Mouse (Mus musculus): ENCODE results near the gene Klf3. TPM values are rescaled to one million over a fixed set of nuclear protein-coding genes. Genes with fewer than 3 reads are reported as not detected.

Klf3 gene
- total RNA-seq, 2 experiments from 2014 or later: 28.4 to 35.8 TPM

DNA sequence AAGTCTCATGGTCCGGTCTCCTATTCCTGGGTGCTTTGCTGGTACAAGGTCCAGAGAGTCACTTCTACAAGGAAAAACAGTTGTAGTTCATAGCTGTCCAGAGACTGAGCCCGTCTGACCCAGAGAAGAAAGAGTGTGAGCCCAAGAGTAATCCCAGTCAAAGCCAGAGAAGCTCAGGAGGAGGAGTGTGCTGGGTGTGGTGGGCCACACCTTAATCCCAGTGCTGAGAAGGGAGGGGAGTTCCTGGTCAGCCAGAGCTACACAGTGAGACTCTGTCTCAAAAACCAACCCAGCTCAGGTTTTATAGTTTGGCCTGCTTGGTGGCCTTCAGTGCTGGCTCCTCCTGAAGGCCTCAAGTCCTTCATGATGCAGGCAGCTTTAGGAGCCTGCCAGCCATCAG is 18.1 kb downstream of the Klf3 start:
- H3K27ac ChIP-seq: no peak overlapping the region
- TF ChIP-seq CTCF (IDR thresholded peaks at IDR 0.05): no peak
- no peak for DNase-seq (ENCODE audit: extremely low spot score in 1 of 2, low spot score in 2 of 2)
- intact Hi-C loops (cut with DNase I): no loop called here
- H3K4me3 ChIP-seq: no peak overlapping the region

DNA sequence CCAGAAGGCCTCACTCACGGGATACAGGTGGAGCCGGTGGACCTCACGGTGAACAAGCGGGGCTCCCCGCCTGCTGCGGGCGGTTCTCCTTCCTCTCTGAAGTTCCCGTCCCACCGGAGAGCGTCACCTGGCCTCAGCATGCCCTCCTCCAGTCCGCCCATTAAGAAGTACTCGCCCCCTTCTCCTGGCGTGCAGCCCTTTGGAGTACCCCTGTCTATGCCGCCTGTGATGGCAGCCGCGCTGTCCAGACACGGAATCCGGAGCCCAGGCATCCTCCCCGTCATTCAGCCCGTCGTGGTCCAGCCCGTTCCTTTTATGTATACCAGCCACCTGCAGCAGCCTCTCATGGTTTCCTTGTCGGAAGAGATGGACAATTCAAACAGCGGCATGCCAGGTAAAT is 18.8 kb downstream of the Klf3 start:
- Histone ChIP-seq H3K27ac (no peak overlapping the region), H3K4me3 (no peak overlapping the region)
- TF ChIP-seq CTCF (IDR thresholded peaks at IDR 0.05): no peak
- intact Hi-C loops (cut with DNase I): no loop called here
- DNase-seq (ENCODE audit: extremely low spot score in 1 of 2, low spot score in 2 of 2): no peak

DNA sequence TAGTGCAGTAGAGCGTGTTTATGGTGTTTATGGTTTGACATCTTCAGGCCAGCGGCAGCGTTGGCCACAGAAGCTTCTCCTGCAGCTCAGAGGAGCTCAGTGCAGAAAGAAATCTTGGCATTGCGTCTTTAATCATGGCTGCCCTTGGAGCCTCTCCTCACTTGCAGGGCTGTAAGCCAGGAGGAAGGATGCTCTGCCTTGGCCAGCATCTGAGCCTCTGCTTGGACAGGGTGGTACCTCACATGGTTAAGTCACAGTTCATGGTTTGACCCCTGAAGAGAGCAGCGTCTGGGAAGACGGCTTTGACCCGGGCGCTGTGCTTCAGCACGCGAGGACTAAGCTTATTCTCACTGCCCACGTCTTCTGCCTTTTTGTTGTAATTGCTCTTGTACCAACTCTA is 20.2 kb downstream of the Klf3 start:
- no peak for TF ChIP-seq CTCF (IDR thresholded peaks at IDR 0.05)
- intact Hi-C loops (cut with DNase I): no loop called here
- H3K27ac ChIP-seq: no peak overlapping the region
- H3K4me3 ChIP-seq: no peak overlapping the region
- DNase-seq (ENCODE audit: extremely low spot score in 1 of 2, low spot score in 2 of 2): no peak

DNA sequence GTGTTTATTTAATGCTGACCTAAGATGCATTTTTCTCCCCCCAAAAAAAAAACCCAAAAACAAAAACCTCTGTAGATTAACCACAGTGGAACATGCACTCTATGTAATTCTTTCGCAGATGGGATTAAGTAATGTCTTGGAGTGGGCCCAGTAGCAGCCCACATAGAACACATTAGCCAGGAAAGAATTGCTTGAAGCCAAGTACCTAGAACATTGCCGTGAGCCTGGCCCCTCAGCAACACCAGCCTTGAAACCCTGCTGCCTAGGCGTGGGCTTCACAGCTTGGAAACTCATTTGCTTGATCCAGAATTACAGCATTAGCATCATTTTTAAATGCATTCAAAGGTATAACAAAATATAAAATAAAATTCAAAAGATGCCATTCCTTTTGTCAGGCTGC is 21.6 kb downstream of the Klf3 start:
- no peak overlapping the region for H3K4me3 ChIP-seq
- intact Hi-C loops (cut with DNase I): loop anchor here (5.0 kb wide), 1 partner anchor 38 kb away; no protein-coding TSS in a partner anchor
- DNase-seq (ENCODE audit: extremely low spot score in 1 of 2, low spot score in 2 of 2): peak in 1 of 2 experiments; percentile 44
- no peak overlapping the region for H3K27ac ChIP-seq
- TF ChIP-seq CTCF (IDR thresholded peaks at IDR 0.05): no peak

DNA sequence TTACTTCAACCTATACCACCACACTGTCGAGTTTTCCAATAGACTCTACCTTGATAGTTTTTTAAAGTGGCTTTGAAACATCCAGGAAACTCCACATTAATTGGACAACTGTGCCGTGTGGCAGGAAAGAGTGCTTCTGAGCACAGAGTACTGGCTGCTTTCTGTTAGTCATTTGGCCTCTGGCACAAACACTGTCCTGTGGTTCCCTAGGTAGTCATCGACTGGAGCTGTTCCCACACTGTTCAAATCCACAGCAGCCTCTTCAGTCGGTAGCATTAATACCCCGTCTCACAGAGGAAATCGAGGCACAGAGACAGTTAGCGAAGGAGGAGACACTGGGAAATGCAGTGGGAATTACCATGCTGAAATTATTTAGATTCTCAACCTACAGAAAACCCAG is 22.3 kb downstream of the Klf3 start:
- TF ChIP-seq CTCF (IDR thresholded peaks at IDR 0.05): no peak
- intact Hi-C loops (cut with DNase I): loop anchor here (5.0 kb wide), 1 partner anchor 37 kb away; no protein-coding TSS in a partner anchor
- no peak overlapping the region for H3K4me3 ChIP-seq
- DNase-seq (ENCODE audit: extremely low spot score in 1 of 2, low spot score in 2 of 2): no peak
- no peak overlapping the region for H3K27ac ChIP-seq

DNA sequence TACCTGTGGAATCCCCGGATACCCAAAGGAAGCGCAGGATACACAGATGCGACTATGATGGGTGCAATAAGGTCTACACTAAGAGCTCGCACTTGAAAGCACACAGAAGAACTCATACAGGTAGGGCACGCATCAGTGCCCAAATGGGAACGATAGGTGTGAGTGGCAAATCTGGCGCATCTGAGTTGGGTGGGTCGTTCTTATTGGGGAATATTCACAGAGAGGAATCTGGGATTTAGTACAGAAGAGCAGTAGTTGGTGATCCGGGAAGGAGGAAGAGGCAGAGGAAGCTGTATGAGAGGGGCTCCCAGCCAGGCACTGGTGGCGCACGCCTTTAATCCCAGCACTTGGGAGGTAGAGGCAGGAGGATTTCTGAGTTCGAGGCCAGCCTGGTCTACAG is 24.0 kb downstream of the Klf3 start:
- TF ChIP-seq CTCF (IDR thresholded peaks at IDR 0.05): no peak
- Histone ChIP-seq H3K27ac (no peak overlapping the region), H3K4me3 (no peak overlapping the region)
- DNase-seq (ENCODE audit: extremely low spot score in 1 of 2, low spot score in 2 of 2): no peak
- intact Hi-C loops (cut with DNase I): loop anchor here (5.0 kb wide), 1 partner anchor 35 kb away; no protein-coding TSS in a partner anchor

DNA sequence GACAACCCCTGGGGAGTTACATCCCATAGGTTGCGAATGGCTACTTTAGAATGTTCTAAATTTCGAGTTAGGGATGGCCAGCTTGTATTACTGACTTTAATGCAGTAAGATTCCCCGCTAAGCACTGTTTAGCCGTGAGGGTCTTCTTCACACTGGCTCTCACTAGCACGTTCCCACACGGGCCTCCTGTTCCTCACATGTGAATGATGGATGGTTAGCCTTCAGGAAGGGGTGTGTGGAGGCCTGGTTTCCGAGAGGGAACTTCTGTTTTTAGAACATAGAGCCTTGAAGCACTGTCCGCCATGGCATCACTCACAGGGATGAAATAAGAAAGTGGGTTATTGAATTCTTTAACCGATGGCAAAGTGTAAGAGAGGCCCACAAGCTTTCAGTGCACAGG is 25.1 kb downstream of the Klf3 start:
- H3K4me3 ChIP-seq: no peak overlapping the region
- no peak for TF ChIP-seq CTCF (IDR thresholded peaks at IDR 0.05)
- intact Hi-C loops (cut with DNase I): loop anchor here (5.0 kb wide), 1 partner anchor 34 kb away; no protein-coding TSS in a partner anchor
- no peak overlapping the region for H3K27ac ChIP-seq
- DNase-seq (ENCODE audit: extremely low spot score in 1 of 2, low spot score in 2 of 2): no peak

DNA sequence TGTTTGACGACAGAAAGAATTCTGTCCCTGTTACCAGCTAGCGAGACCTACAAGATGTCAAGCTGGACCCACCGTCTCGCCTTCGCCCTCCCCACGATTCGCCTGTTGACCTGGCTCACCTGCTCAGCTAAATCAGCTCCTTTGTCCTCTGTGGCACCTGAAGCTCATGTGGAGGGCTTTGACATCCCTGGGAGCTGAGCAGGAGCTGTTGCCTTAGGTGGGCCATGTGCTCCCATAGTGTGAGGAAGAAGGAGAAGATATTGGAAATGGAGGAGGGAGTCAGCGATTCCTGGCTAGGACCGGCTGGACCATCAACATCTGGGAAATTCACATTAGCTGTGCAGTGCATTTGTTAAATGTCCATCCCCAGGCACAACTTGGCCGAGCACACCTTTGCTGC is 26.4 kb downstream of the Klf3 start:
- no peak overlapping the region for H3K27ac ChIP-seq
- DNase-seq (ENCODE audit: extremely low spot score in 1 of 2, low spot score in 2 of 2): no peak
- intact Hi-C loops (cut with DNase I): loop anchor here (5.0 kb wide), 1 partner anchor 33 kb away; no protein-coding TSS in a partner anchor
- no peak for TF ChIP-seq CTCF (IDR thresholded peaks at IDR 0.05)
- no peak overlapping the region for H3K4me3 ChIP-seq

DNA sequence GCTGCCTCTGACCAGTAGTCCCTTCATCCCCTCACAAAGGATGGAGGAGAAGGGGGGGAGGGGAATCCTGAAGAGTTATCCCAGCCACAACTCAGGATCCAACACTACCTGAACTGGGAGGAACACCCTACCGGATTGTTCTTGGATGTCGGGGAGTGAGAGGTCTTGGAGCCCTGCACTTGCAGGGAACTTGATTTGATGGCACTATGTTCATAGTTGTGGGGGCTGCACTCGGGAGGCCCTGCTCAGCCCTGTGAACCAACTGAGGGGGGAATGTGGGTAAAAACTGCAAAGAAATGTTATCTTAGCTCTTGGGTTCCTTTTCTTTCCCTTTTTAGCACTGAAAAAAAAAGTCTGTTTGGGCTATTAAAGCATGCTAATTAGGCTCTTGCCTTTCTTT is 27.6 kb downstream of the Klf3 start:
- Histone ChIP-seq H3K4me3 (no peak overlapping the region), H3K27ac (no peak overlapping the region)
- no peak for DNase-seq (ENCODE audit: extremely low spot score in 1 of 2, low spot score in 2 of 2)
- intact Hi-C loops (cut with DNase I): no loop called here
- TF ChIP-seq CTCF (IDR thresholded peaks at IDR 0.05): no peak

DNA sequence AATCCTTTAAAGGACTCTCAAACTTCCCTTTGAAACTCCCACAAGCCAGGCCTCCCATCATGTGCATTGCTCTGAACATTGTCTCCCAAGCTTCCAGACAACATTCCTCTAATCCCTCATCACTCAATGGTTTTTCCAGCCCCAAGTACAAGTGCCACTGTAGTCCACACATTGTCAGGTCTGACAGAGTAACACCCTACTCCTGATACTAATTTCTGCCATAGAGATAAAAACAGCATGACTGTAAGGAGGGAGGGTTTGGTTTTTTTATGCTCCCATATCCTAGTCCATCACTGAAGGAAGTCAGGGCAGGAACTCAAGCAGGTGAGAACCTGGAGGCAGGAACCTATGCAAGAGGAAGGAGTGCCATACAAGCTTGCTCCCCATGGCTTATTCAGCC is 30.2 kb downstream of the Klf3 start:
- no peak for DNase-seq (ENCODE audit: extremely low spot score in 1 of 2, low spot score in 2 of 2)
- H3K27ac ChIP-seq: no peak overlapping the region
- no peak overlapping the region for H3K4me3 ChIP-seq
- intact Hi-C loops (cut with DNase I): no loop called here
- TF ChIP-seq CTCF (IDR thresholded peaks at IDR 0.05): no peak

DNA sequence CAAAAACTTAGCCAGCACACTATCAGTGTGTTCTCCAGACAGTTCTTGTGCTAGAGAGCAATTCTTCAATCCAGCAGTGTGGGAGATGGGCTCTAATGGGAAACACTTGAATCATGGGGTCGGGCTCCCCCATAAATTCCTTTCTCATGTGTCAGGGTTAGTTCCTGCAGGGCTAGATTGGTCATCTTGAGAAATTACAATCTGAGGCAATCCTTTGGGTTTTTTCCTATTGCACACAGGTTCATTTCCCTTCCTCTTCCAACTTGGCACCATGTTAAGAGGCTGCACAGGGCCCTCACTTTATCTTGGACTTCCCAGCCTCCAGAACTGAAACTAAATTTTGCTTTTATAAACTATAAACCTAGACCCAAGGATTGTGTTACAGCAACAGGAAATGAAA is 31.0 kb downstream of the Klf3 start:
- no peak for TF ChIP-seq CTCF (IDR thresholded peaks at IDR 0.05)
- intact Hi-C loops (cut with DNase I): no loop called here

DNA sequence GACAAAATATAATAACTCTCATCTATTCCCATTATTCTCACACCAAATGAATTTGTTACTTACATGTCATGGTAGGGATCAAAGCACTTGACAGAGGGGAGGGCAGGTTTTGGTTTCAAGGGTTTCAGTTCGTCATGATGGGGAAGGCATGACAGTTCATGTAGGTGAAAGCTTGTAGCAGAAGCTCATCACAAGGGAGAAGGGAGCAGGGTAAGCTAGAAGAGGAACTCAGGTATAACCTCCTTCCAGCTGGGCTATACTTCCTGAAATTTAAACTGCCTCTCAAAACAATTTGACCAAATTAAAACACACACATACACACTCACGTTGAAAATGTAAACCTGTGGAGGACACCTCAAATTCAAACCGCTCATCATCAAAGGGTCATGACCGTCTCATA is 32.1 kb downstream of the Klf3 start:
- no peak for DNase-seq (ENCODE audit: extremely low spot score in 1 of 2, low spot score in 2 of 2)

More for the DNA sequence above, 31.0 kb downstream of the Klf3 start:
- H3K27ac ChIP-seq: no peak overlapping the region
- no peak for DNase-seq (ENCODE audit: extremely low spot score in 1 of 2, low spot score in 2 of 2)
- no peak overlapping the region for H3K4me3 ChIP-seq

DNA sequence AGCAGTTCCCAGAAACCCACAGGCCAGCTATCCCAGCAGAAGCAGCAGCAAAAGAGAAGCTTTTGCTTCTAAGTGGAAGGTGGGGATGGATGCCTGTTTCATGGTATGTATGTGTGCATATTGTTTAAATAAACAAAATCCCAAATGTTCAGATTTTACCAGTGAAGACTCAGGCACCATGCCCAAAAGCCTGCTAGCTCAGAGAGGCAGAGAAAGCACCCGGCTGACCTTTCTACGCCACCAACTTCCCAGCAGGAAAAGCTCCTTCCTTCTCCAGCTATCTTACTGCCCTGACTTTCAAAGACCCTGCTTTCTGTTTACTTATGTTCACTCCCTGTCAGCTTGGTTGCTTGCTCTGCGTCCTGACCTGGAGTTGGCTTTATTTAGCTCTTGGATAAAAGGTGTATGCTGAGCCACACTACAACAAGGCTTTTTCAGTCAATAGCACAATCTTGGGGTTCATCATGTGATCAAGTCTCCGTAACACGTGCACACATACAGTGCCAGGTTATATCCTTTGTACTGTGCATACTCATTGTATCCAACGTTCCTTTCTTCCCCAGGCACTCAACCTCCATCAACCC is 35.9 kb downstream of the Klf3 start:
- Histone ChIP-seq H3K4me3 (no peak overlapping the region), H3K27ac (no peak overlapping the region)
- no peak for DNase-seq (ENCODE audit: extremely low spot score in 1 of 2, low spot score in 2 of 2)
- intact Hi-C loops (cut with DNase I): no loop called here
- TF ChIP-seq CTCF (IDR thresholded peaks at IDR 0.05): no peak

More for the DNA sequence above, 32.1 kb downstream of the Klf3 start:
- no peak overlapping the region for H3K27ac ChIP-seq
- no peak overlapping the region for H3K4me3 ChIP-seq
- no peak for TF ChIP-seq CTCF (IDR thresholded peaks at IDR 0.05)
- intact Hi-C loops (cut with DNase I): no loop called here

Measured in left cerebral cortex, adult 2 months (tissue).